ENCODE assay signal across 19 mouse cellular contexts in the genomic region with DNA sequence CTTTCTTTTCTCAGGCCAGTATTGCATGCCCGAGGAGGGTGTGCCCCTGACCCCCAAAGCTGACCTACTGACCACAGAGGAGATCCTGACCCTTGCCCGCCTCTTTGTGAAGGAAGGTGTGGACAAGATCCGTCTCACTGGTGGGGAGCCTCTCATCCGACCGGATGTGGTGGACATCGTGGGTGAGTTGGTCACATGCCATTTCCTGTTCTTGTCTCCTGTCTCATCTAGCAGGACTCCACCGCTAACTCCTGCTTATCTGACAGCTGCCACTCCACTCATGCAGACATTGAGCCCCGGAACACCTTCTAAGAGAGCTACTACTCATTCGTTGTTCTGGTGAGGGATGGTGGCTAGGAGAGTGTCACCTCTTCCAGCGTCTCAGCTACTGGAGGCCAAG. TPM values are rescaled to one million over a fixed set of nuclear protein-coding genes. Genes with fewer than 3 reads are reported as not detected.
DNase-seq lines count a peak whose midpoint lies in the region; ATAC-seq and TF ChIP-seq lines count a peak whose summit lies in the region.
"Had no signal": no experiment of that assay in that cellular context is flagged by ENCODE, and none has a peak within 500 bp of the region (broad histone marks: within the 10 kb centered on the region; RNA-seq: fewer than 3 reads in every experiment).

No protein-coding gene starts in this region.

- peaks cover 81% of the 10 kb centered on the region for H3K36me3 ChIP-seq in G1E (replicated peaks)
- peaks cover 22% of the 10 kb centered on the region for H3K36me3 ChIP-seq in lung, postnatal 0 days (ENCODE audit: insufficient read depth, low read length)

- peak; percentile 6 for DNase-seq in kidney, postnatal 10 days
- DNase-seq in kidney, postnatal 14 days, result no peak
- no peak for DNase-seq in G1E (ENCODE audit: low spot score)
- DNase-seq in induced T-regulatory cell, adult 2 months (ENCODE audit: low read depth), result peak; percentile 21
- no peak for DNase-seq in lung, postnatal 0 days (ENCODE audit: low spot score)
- DNase-seq: adrenal gland, postnatal 25 days; cerebellum, adult 9-11 months; embryo, embryonic 11 days; layer of hippocampus, adult 9-11 months; left cerebral cortex, postnatal 4 days; lung, embryonic 14.5 days; retina, postnatal 1 day had no signal

- H3K4me2 ChIP-seq in lung, postnatal 0 days (replicated peaks; ENCODE audit: low read depth, low read length), result no peak overlapping the region
- H3K4me2 ChIP-seq: forebrain, embryonic 15.5 days; heart, embryonic 12.5 days; lung, embryonic 14.5 days; neural tube, embryonic 15.5 days had no signal

- no peak for TF ChIP-seq EP300 in lung, postnatal 0 days (IDR thresholded peaks at IDR 0.05)

- H3K4me3 ChIP-seq in G1E (ENCODE audit: low read depth, low read length), result no peak overlapping the region; the same call in 1 of the 2 replicates
- H3K4me3 ChIP-seq in lung, postnatal 0 days (ENCODE audit: low read depth, low read length), result no peak overlapping the region
- H3K4me3 ChIP-seq: forebrain, embryonic 15.5 days; heart, embryonic 12.5 days; neural tube, embryonic 15.5 days had no signal

- no peak overlapping the region for H3K27ac ChIP-seq in lung, postnatal 0 days (ENCODE audit: low read length)
- H3K27ac ChIP-seq: forebrain, embryonic 15.5 days; kidney, postnatal 0 days; neural tube, embryonic 15.5 days had no signal

- peaks cover 88% of the 10 kb centered on the region for H3K4me1 ChIP-seq in G1E (ENCODE audit: insufficient read depth, low read depth, low read length)
- H3K4me1 ChIP-seq in lung, postnatal 0 days (ENCODE audit: insufficient read depth, low read depth, low read length), result peaks cover 13% of the 10 kb centered on the region; the same call in 1 of the 2 replicates

- WGBS in lung, postnatal 0 days, result 85% methylated on average over 10 of the region's 10 CpGs

- peak; percentile 60 for ATAC-seq in G1E (ENCODE audit: extremely low read depth, insufficient number of reproducible peaks, low FRiP score, poor library complexity, severe bottlenecking)
- ATAC-seq in megakaryocyte, adult 5-6 weeks (ENCODE audit: poor library complexity, severe bottlenecking), result peak; percentile 72
- ATAC-seq in inflammation-experienced regulatory T-cells, adult 6 months, result no peak
- ATAC-seq in lung, postnatal 0 days, result no peak
- ATAC-seq: forebrain, embryonic 15.5 days had no signal

- H3K9ac ChIP-seq in lung, postnatal 0 days (replicated peaks; ENCODE audit: low read depth), result no peak overlapping the region
- H3K9ac ChIP-seq: forebrain, embryonic 15.5 days; heart, embryonic 12.5 days; lung, embryonic 14.5 days; neural tube, embryonic 15.5 days had no signal

- no peak for TF ChIP-seq CTCF in G1E (IDR thresholded peaks at IDR 0.05; ENCODE audit: low read depth, low read length)
- no peak for TF ChIP-seq CTCF in lung, postnatal 0 days (IDR thresholded peaks at IDR 0.05)

- no peaks in the 10 kb centered on the region for H3K27me3 ChIP-seq in G1E (ENCODE audit: insufficient read depth, low read length)
- H3K27me3 ChIP-seq in lung, postnatal 0 days (replicated peaks; ENCODE audit: insufficient read depth, low read length), result no peaks in the 10 kb centered on the region
- H3K27me3 ChIP-seq: CH12.LX; forebrain, embryonic 15.5 days; heart, embryonic 12.5 days; neural tube, embryonic 15.5 days had no signal

- peaks cover 2% of the 10 kb centered on the region; the same call in 1 of the 2 replicates for H3K9me3 ChIP-seq in G1E (replicated peaks)
- H3K9me3 ChIP-seq in lung, postnatal 0 days (ENCODE audit: low read length), result no peaks in the 10 kb centered on the region
- H3K9me3 ChIP-seq: forebrain, embryonic 15.5 days; neural tube, embryonic 15.5 days had no signal

RNA-seq across cellular contexts. Expression of a gene that starts 6.9 kb away (rescaled TPM):
- total RNA-seq in G1E (2014; fragmentation: Nextera tagmentation) (55.0 and 85.5 TPM in 2 replicates), G1E (2017) (30.2 and 32.2 TPM in 2 replicates)
- polyA plus RNA-seq in G1E (2012), result 37.0 and 38.8 TPM in 2 replicates
- total RNA-seq in megakaryocyte, adult 5-6 weeks (2015), result 56.6 and 60.7 TPM in 2 replicates
- 24.3 and 43.1 TPM in 2 replicates for total RNA-seq in megakaryocyte, adult 5-6 weeks (2017)
- polyA plus RNA-seq in inflammation-experienced regulatory T-cells, adult 6 months (2017; shearing (Covaris generic)), result 10 to 100 TPM in 1 of 3 experiments, 1 to 10 TPM in 2; 9.1 to 14.6 (median 9.5) TPM
- 5.4 and 7.2 TPM in 2 replicates for polyA plus RNA-seq in lung, postnatal 0 days (2015; fragmentation: Nextera tagmentation; extraction: Ambion mirVana)

Comparison
In these comparisons a context has a peak if more than half of its experiments do, and no peak if none do; other contexts are left out.
1. DNase-seq: peak in kidney, postnatal 10 days (single experiment) and induced T-regulatory cell, adult 2 months (single experiment); none in kidney, postnatal 14 days (single experiment), G1E (single experiment) and lung, postnatal 0 days (single experiment).
2. ATAC-seq: peak in G1E (single experiment) and megakaryocyte, adult 5-6 weeks (single experiment); none in inflammation-experienced regulatory T-cells, adult 6 months (single experiment) and lung, postnatal 0 days (single experiment).